Mouse (Mus musculus): ENCODE data around the gene Mrps5. TPM values are rescaled to one million over a fixed set of nuclear protein-coding genes. Genes with fewer than 3 reads are reported as not detected.

The Mrps5 gene
- polyA plus RNA-seq, 1 experiment = 72.0 TPM

GRCm38 (mm10) chr2:127550446-127550845 lies 36.6 kb upstream of the Mrps5 start:
- 77% methylated on average over 1 of the region's 1 CpGs for WGBS
- TF ChIP-seq CTCF (conservative IDR thresholded peaks at IDR 0.05; ENCODE audit: insufficient read depth, insufficient read length, low read depth, low read length) (no peak), POLR2A (IDR thresholded peaks at IDR 0.05; ENCODE audit: low read depth, low read length) (no peak)

GRCm38 (mm10) chr2:127551078-127551477 lies 35.9 kb upstream of the Mrps5 start:
- WGBS = 47% methylated on average over 5 of the region's 5 CpGs

More at GRCm38 (mm10) chr2:127550446-127550845, 36.6 kb upstream of the Mrps5 start:
- H3K4me1 ChIP-seq (ENCODE audit: control insufficient read depth, insufficient read depth, low read length) = no peaks in the 10 kb centered on the region
- no peak overlapping the region for H3K4me3 ChIP-seq (ENCODE audit: insufficient read depth, low read depth, low read length)
- H3K36me3 ChIP-seq (ENCODE audit: control insufficient read depth, insufficient read depth, low read length) = no peaks in the 10 kb centered on the region
- no peaks in the 10 kb centered on the region for H3K27me3 ChIP-seq (replicated peaks; ENCODE audit: control insufficient read depth, insufficient read depth, low read length)
- no peak overlapping the region for H3K27ac ChIP-seq (ENCODE audit: insufficient read depth, low read depth, low read length)
- no peak for DNase-seq

GRCm38 (mm10) chr2:127559070-127559966 lies 27.7 kb upstream of the Mrps5 start:
- DNase-seq = peak; percentile 79
- no peak overlapping the region for H3K4me3 ChIP-seq (ENCODE audit: insufficient read depth, low read depth, low read length)
- H3K36me3 ChIP-seq (ENCODE audit: control insufficient read depth, insufficient read depth, low read length) = no peaks in the 10 kb centered on the region
- 15% methylated on average over 18 of the region's 18 CpGs for WGBS
- no peak overlapping the region for H3K27ac ChIP-seq (ENCODE audit: insufficient read depth, low read depth, low read length)
- H3K4me1 ChIP-seq (ENCODE audit: control insufficient read depth, insufficient read depth, low read length) = no peaks in the 10 kb centered on the region
- TF ChIP-seq POLR2A (IDR thresholded peaks at IDR 0.05; ENCODE audit: low read depth, low read length) (no peak), CTCF (conservative IDR thresholded peaks at IDR 0.05; ENCODE audit: insufficient read depth, insufficient read length, low read depth, low read length) (peak; percentile 87)
- H3K27me3 ChIP-seq (replicated peaks; ENCODE audit: control insufficient read depth, insufficient read depth, low read length) = no peaks in the 10 kb centered on the region

More at GRCm38 (mm10) chr2:127551078-127551477, 35.9 kb upstream of the Mrps5 start:
- TF ChIP-seq CTCF (conservative IDR thresholded peaks at IDR 0.05; ENCODE audit: insufficient read depth, insufficient read length, low read depth, low read length) = no peak; the same call in 1 of the 2 replicates
- TF ChIP-seq POLR2A (IDR thresholded peaks at IDR 0.05; ENCODE audit: low read depth, low read length) = no peak
- no peaks in the 10 kb centered on the region for H3K27me3 ChIP-seq (replicated peaks; ENCODE audit: control insufficient read depth, insufficient read depth, low read length)
- no peaks in the 10 kb centered on the region for H3K36me3 ChIP-seq (ENCODE audit: control insufficient read depth, insufficient read depth, low read length)
- peak; percentile 38 for DNase-seq
- H3K4me1 ChIP-seq (ENCODE audit: control insufficient read depth, insufficient read depth, low read length) = no peaks in the 10 kb centered on the region
- H3K4me3 ChIP-seq (ENCODE audit: insufficient read depth, low read depth, low read length) = no peak overlapping the region
- no peak overlapping the region for H3K27ac ChIP-seq (ENCODE audit: insufficient read depth, low read depth, low read length)

GRCm38 (mm10) chr2:127573322-127573721 lies 13.7 kb upstream of the Mrps5 start:
- DNase-seq = no peak
- Histone ChIP-seq H3K36me3 (ENCODE audit: control insufficient read depth, insufficient read depth, low read length) (no peaks in the 10 kb centered on the region), H3K27ac (ENCODE audit: insufficient read depth, low read depth, low read length) (no peak overlapping the region), H3K4me3 (ENCODE audit: insufficient read depth, low read depth, low read length) (no peak overlapping the region), H3K27me3 (replicated peaks; ENCODE audit: control insufficient read depth, insufficient read depth, low read length) (no peaks in the 10 kb centered on the region), H3K4me1 (ENCODE audit: control insufficient read depth, insufficient read depth, low read length) (no peaks in the 10 kb centered on the region)
- 21% methylated on average over 1 of the region's 1 CpGs for WGBS
- no peak for TF ChIP-seq POLR2A (IDR thresholded peaks at IDR 0.05; ENCODE audit: low read depth, low read length)
- TF ChIP-seq CTCF (conservative IDR thresholded peaks at IDR 0.05; ENCODE audit: insufficient read depth, insufficient read length, low read depth, low read length) = no peak

GRCm38 (mm10) chr2:127584436-127584858 lies 2.6 kb upstream of the Mrps5 start:
- DNase-seq = peak; percentile 98
- Histone ChIP-seq H3K4me1 (ENCODE audit: control insufficient read depth, insufficient read depth, low read length) (peaks cover 13% of the 10 kb centered on the region; the same call in 1 of the 2 replicates), H3K27ac (ENCODE audit: insufficient read depth, low read depth, low read length) (no peak overlapping the region), H3K36me3 (ENCODE audit: control insufficient read depth, insufficient read depth, low read length) (no peaks in the 10 kb centered on the region), H3K4me3 (ENCODE audit: insufficient read depth, low read depth, low read length) (peak overlapping the region; percentile 69), H3K27me3 (replicated peaks; ENCODE audit: control insufficient read depth, insufficient read depth, low read length) (no peaks in the 10 kb centered on the region)
- WGBS = 0% methylated on average over 24 of the region's 24 CpGs
- TF ChIP-seq POLR2A (IDR thresholded peaks at IDR 0.05; ENCODE audit: low read depth, low read length) (peak; percentile 68), CTCF (conservative IDR thresholded peaks at IDR 0.05; ENCODE audit: insufficient read depth, insufficient read length, low read depth, low read length) (no peak)

GRCm38 (mm10) chr2:127587514-127587844 lies 457 bp downstream of the Mrps5 start:
- under 1% methylated on average over 22 of the region's 22 CpGs for WGBS
- Histone ChIP-seq H3K36me3 (ENCODE audit: control insufficient read depth, insufficient read depth, low read length) (no peaks in the 10 kb centered on the region), H3K4me1 (ENCODE audit: control insufficient read depth, insufficient read depth, low read length) (peaks cover 17% of the 10 kb centered on the region; the same call in 1 of the 2 replicates), H3K27ac (ENCODE audit: insufficient read depth, low read depth, low read length) (peak overlapping the region; percentile 96), H3K4me3 (ENCODE audit: insufficient read depth, low read depth, low read length) (peak overlapping the region; percentile 82), H3K27me3 (replicated peaks; ENCODE audit: control insufficient read depth, insufficient read depth, low read length) (no peaks in the 10 kb centered on the region)
- DNase-seq = no peak
- TF ChIP-seq CTCF (conservative IDR thresholded peaks at IDR 0.05; ENCODE audit: insufficient read depth, insufficient read length, low read depth, low read length) (no peak), POLR2A (IDR thresholded peaks at IDR 0.05; ENCODE audit: low read depth, low read length) (no peak)

GRCm38 (mm10) chr2:127588897-127589296 lies 1.9 kb downstream of the Mrps5 start:
- DNase-seq = no peak
- 92% methylated on average over 9 of the region's 9 CpGs for WGBS

More at GRCm38 (mm10) chr2:127588897-127589296, 1.9 kb downstream of the Mrps5 start:
- no peaks in the 10 kb centered on the region for H3K27me3 ChIP-seq (replicated peaks; ENCODE audit: control insufficient read depth, insufficient read depth, low read length)
- H3K4me1 ChIP-seq (ENCODE audit: control insufficient read depth, insufficient read depth, low read length) = peaks cover 17% of the 10 kb centered on the region; the same call in 1 of the 2 replicates
- no peak overlapping the region for H3K27ac ChIP-seq (ENCODE audit: insufficient read depth, low read depth, low read length)
- no peak overlapping the region for H3K4me3 ChIP-seq (ENCODE audit: insufficient read depth, low read depth, low read length)
- TF ChIP-seq POLR2A (IDR thresholded peaks at IDR 0.05; ENCODE audit: low read depth, low read length) (no peak), CTCF (conservative IDR thresholded peaks at IDR 0.05; ENCODE audit: insufficient read depth, insufficient read length, low read depth, low read length) (no peak)
- H3K36me3 ChIP-seq (ENCODE audit: control insufficient read depth, insufficient read depth, low read length) = no peaks in the 10 kb centered on the region

All from kidney, adult 2 months (tissue).